Mouse (Mus musculus) heart, embryonic 11.5 days (tissue): ENCODE data around the gene Hist1h2ao. TPM values are rescaled to one million over a fixed set of nuclear protein-coding genes. Genes with fewer than 3 reads are reported as not detected.
"Not testable (repeated sequence)": the region's sequence is repeated elsewhere in the genome, so short reads cannot be mapped to it uniquely, and the experiment has no call there.

Experiments used
- ATAC-seq: fragments of 200-750 bp; cut with Nextera tagmentation; replicated peaks from 2 replicates; pipeline ENCODE4 v1.8.0; 2017; ENCODE audit warnings: moderate library complexity; ENCODE audit not compliant: insufficient number of reproducible peaks, low FRiP score, low TSS enrichment
- H3K27ac ChIP-seq: fragments of 300-500 bp; sonication (generic); 2 replicates; pipeline ENCODE4 v1.5.1; 2014; ENCODE audit warnings: mild to moderate bottlenecking, low read depth, low read length
- H3K27me3 ChIP-seq: fragments of 300-500 bp; sonication (generic); 2 replicates; pipeline ENCODE4 v1.6.1; 2014; ENCODE audit warnings: mild to moderate bottlenecking, low read length, mixed read lengths; ENCODE audit not compliant: control insufficient read depth, insufficient read depth
- H3K36me3 ChIP-seq: fragments of 300-500 bp; sonication (generic); 2 replicates; pipeline ENCODE4 v1.6.1; 2014; ENCODE audit warnings: mild to moderate bottlenecking, low read length, moderate library complexity, mixed read lengths; ENCODE audit not compliant: control insufficient read depth, insufficient read depth
- H3K4me1 ChIP-seq: fragments of 300-500 bp; sonication (generic); 2 replicates; pipeline ENCODE4 v1.6.1; 2014; ENCODE audit warnings: low read length; ENCODE audit not compliant: control insufficient read depth, insufficient read depth
- H3K4me2 ChIP-seq: fragments of 300-500 bp; sonication (generic); 2 replicates; pipeline ENCODE4 v1.6.1; 2014; ENCODE audit warnings: mild to moderate bottlenecking, moderate library complexity
- H3K4me3 ChIP-seq: fragments of 300-500 bp; sonication (generic); 2 replicates; pipeline ENCODE4 v1.5.1; 2014; ENCODE audit warnings: low read depth, low read length
- H3K9ac ChIP-seq: fragments of 300-500 bp; sonication (generic); 2 replicates; pipeline ENCODE4 v1.6.1; 2014; ENCODE audit warnings: mild to moderate bottlenecking, low read depth, low read length, moderate library complexity
- H3K9me3 ChIP-seq: fragments of 300-500 bp; sonication (generic); replicated peaks from 2 replicates; pipeline ENCODE4 v1.6.1; 2016; ENCODE audit warnings: low read length; ENCODE audit not compliant: control insufficient read depth
- whole genome bisulfite sequencing: fragments of 180-500 bp; shearing (Covaris S2); extraction: QIAGEN DNeasy Blood & Tissue Kit; methylation state at CpG from one replicate; pipeline ENCODE4 v1.1.7; 2014; ENCODE audit not compliant: insufficient replicate concordance; 5-methylcytosine and 5-hydroxymethylcytosine counted together
- polyA plus RNA-seq: library from polyadenylated mRNA; unstranded; fragments of >200 nt; fragmentation: Nextera tagmentation; extraction: Ambion mirVana; gene quantifications from 2 replicates; pipeline ENCODE4 v1.2.1, GENCODE M21; 2014

Gene Hist1h2ao
- polyA plus RNA-seq, 1 experiment from 2014 or later = not detected

DNA sequence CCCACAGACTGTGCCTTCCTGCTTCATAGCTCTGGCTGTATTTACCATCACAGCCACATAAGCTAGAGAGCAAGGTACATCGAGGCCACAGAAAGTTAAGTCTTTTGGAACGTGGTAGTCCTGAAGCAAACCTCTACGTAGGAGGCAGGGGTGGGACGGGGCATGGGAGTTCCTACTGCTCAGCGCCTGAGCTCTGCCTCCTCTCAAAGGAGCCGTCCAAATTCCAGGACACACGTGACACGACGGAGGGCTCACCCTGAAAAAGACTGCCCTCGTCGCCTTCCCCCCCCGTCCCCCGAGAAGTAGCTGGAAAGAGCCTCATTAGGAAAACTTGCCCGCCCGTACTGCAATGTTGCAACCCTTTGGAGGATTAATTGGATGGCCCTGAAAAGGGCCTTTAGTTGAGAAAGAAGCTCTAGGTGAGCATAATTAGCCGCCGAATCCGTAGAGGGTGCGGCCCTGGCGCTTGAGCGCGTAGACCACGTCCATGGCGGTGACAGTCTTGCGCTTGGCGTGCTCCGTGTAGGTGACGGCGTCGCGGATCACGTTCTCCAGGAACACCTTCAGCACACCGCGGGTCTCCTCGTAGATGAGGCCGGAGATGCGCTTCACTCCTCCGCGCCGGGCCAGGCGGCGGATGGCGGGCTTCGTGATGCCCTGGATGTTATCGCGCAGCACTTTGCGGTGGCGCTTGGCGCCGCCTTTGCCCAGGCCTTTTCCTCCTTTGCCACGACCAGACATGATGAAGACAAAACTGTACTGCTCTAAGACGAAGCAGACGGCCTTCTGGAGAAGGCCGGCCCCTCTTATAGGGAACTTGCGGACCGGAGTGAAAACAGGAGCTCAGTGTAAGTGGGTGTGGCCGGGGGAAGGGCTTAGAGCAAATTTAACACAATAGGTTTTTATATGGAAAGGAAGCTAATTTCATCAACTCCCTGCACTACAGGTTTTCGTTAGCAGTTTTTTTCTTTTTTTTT is 21.4 kb downstream of the Hist1h2ao start, which contains the start of gene Hist1h4n:
Gene Hist1h4n, minus strand, starts transcription at position 779 of the 977 bp plus-strand sequence.
- not testable (repeated sequence) for H3K27me3 ChIP-seq, H3K4me3 ChIP-seq, H3K4me1 ChIP-seq, H3K36me3 ChIP-seq, H3K9ac ChIP-seq, H3K9me3 ChIP-seq, H3K27ac ChIP-seq
- 0% methylated on average over 19 of the region's 58 CpGs for WGBS
- peak within 1 kb of the TSS; percentile 47 for H3K4me2 ChIP-seq
- ATAC-seq = peak; percentile 87

DNA sequence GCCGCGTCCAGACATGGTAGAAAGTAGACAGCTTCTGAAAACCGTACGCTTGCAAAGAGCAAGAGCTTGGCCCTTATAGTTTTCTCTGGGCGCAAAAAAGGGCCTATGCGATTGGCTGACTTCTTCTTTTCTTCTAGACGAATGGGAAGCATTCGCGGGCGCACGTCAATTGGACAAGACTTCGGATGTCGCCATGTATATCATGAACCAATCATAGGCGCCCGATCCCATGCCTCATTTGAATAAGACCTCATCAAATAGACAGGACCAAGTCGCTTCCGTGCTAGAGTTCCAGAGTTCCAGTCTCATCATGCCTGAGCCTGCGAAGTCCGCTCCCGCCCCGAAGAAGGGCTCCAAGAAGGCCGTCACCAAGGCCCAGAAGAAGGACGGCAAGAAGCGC is 23.2 kb downstream of the Hist1h2ao start, which contains the start of the genes Hist1h2ap and Hist1h2br:
Gene Hist1h2ap, minus strand, starts transcription at position 47 of the 400 bp plus-strand sequence.
Gene Hist1h2br, plus strand, starts transcription at position 283 of the 400 bp plus-strand sequence.
- H3K9me3 ChIP-seq, H3K4me1 ChIP-seq, H3K36me3 ChIP-seq, H3K4me2 ChIP-seq, H3K27ac ChIP-seq, H3K27me3 ChIP-seq, H3K4me3 ChIP-seq, H3K9ac ChIP-seq: not testable (repeated sequence)
- peak; percentile 89 for ATAC-seq
- no CpG with 5 or more reads among the region's 24 CpGs for WGBS

DNA sequence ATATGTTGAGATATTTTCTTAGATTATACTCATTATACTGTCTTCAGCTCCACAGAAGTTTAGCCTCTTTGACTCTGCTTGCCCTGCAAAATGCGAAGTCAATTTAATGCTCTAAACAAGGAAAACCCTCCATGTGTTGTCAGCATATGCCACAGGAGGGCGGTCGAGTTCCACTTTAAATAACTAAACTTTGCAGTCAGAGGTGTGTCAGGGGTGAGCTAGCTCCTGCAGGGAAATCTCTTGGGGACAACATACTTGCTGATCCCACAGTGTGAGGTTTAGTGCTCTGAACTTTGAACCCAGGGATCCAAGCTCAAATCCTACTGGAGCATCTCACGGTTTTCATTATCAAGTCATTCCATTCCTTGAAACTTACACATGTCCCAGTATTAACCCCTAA is 30.2 kb downstream of the Hist1h2ao start:
- H3K9ac ChIP-seq, H3K4me3 ChIP-seq, H3K4me1 ChIP-seq, H3K4me2 ChIP-seq, H3K36me3 ChIP-seq, H3K9me3 ChIP-seq, H3K27ac ChIP-seq, H3K27me3 ChIP-seq: not testable (repeated sequence)
- no CpG with 5 or more reads among the region's 4 CpGs for WGBS
- peak; percentile 67; the same call in 1 of the 2 replicates for ATAC-seq

DNA sequence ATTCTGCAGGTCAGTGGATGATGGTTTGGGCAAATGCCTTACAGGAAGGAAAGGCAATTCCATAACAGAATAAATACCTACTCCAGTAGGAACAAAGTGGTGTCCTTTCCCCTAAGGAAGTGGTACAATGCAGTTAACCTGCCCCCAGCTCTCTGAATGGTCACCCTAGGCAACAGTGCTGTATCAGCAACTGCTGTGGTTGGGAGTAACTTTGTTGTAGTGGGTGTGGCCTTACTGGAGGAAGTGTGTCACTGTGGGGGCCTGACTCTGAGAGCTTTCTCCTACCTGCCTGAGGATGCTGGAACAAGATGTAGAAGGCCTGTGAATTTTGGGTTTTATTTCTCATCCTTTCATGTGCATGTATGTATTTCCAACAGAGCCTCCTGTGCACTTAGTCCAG is 36.1 kb downstream of the Hist1h2ao start:
- not testable (repeated sequence) for H3K36me3 ChIP-seq, H3K4me1 ChIP-seq, H3K27me3 ChIP-seq, H3K4me3 ChIP-seq, H3K27ac ChIP-seq, H3K4me2 ChIP-seq, ATAC-seq, H3K9me3 ChIP-seq, H3K9ac ChIP-seq

DNA sequence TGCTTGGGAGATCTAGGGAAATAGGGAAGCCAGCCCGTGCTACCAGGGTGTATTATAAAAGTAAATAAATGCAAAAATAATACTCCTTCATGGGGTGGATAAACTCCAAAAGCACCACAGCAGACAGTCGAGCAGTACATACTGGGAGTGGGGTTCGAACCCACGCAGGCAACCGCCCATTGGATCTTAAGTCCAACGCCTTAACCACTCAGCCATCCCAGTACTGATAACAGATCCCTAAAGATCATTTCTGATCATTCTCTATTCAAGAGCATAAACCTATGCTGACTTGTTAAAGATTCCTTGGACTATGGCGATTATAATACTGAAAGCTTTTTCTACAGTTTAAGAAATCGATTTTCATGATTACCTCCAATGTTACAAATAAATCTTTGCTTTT is 37.6 kb downstream of the Hist1h2ao start:
- H3K4me3 ChIP-seq = no peak overlapping the region
- no peaks in the 10 kb centered on the region for H3K36me3 ChIP-seq
- no peaks in the 10 kb centered on the region for H3K9me3 ChIP-seq
- no peaks in the 10 kb centered on the region for H3K27me3 ChIP-seq
- no peak overlapping the region for H3K9ac ChIP-seq
- no peak overlapping the region for H3K4me2 ChIP-seq
- H3K27ac ChIP-seq = no peak overlapping the region
- no peak for ATAC-seq
- peaks cover 8% of the 10 kb centered on the region; the same call in 1 of the 2 replicates for H3K4me1 ChIP-seq
- 9% methylated on average over 8 of the region's 8 CpGs for WGBS

DNA sequence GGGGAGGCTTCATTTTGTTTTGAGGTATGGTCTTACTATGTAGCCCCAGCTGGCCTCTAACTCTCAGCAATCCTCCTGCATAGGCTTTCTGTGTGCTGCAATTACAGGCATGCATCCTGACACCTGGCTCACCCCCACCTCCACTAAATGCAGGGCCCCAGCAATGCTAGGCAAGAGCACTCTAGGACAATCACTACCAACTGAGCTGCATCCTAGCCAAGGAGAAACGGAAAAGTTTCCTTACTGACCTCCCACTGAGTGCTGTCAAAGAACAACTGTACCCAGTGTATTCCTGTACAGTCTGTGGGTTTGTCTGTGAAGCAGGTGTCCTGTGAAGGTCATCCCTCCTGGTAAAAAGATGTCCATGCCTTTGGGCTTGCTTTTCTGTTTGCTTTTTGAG is 40.4 kb downstream of the Hist1h2ao start:
- not testable (repeated sequence) for H3K27me3 ChIP-seq, H3K4me3 ChIP-seq, H3K4me1 ChIP-seq, H3K9me3 ChIP-seq, H3K4me2 ChIP-seq, H3K9ac ChIP-seq, H3K36me3 ChIP-seq, ATAC-seq, H3K27ac ChIP-seq
- WGBS = 52% methylated on average over 1 of the region's 1 CpGs

DNA sequence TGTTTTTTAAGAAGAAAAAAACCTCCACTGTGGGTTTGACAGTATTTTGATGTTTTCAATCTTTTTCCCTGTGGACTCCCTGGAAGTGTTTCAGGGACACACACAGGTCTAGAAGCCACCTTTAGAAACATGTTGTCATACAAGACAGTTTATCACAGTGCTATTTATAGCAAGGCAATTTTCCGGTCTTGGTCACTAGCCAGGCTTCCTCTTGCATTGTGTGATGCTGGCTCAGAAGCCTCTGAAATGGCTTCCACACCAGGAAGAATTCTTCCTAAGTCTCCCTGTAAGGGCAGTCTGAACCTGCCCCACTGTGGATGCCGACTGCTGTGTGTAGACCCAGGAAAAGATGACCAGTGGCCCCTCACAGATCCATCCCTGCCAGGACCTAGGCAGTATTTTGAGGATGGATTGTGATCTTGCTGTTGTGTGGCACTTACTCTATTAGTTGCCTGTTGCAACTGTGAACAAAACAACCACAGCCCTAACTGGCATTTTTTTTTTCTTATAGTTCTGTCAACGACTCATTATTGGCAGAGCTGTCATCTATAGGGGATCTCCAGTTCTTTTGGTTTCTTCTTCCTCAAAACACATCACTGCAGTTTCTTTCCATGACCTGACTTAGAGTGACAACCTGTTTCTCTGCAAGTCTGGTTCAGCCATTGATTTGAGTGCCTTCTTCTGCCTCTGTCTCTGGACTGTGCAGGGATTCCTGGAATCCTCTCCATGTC is 42.1 kb downstream of the Hist1h2ao start:
- H3K27ac ChIP-seq = peak overlapping the region; percentile 65

DNA sequence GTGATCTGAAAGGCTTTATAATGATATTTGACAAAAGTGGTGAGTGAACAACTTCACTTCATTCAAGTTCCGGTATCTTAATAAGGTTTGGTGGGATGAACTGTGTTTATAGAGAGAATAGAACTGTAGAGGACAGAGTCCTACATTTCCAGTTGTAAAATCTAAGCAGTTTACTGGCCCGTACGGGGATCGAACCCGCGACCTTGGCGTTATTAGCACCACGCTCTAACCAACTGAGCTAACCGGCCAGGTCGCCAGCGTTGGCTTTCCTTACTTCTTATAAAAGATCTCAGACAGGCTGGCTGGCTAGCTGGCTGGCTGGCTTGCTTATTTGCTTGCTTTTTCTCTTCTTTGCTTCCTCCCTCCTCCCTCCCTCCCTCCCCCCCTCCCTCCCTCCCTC is 44.9 kb downstream of the Hist1h2ao start:
- H3K4me1 ChIP-seq = peaks cover 8% of the 10 kb centered on the region; the same call in 1 of the 2 replicates
- H3K27ac ChIP-seq = no peak overlapping the region
- ATAC-seq = peak; percentile 82
- no peaks in the 10 kb centered on the region for H3K9me3 ChIP-seq
- WGBS = 1% methylated on average over 11 of the region's 11 CpGs
- no peaks in the 10 kb centered on the region for H3K36me3 ChIP-seq
- H3K27me3 ChIP-seq = no peaks in the 10 kb centered on the region
- H3K9ac ChIP-seq = peak overlapping the region; percentile 68; the same call in 1 of the 2 replicates
- H3K4me3 ChIP-seq = peak overlapping the region; percentile 61
- peak overlapping the region; percentile 69 for H3K4me2 ChIP-seq

More for the DNA sequence above, 42.1 kb downstream of the Hist1h2ao start:
- Histone ChIP-seq H3K36me3 (no peaks in the 10 kb centered on the region), H3K27me3 (no peaks in the 10 kb centered on the region), H3K9ac (no peak overlapping the region), H3K4me3 (no peak overlapping the region), H3K4me1 (peaks cover 8% of the 10 kb centered on the region; the same call in 1 of the 2 replicates), H3K9me3 (no peaks in the 10 kb centered on the region), H3K4me2 (0 out of 2 replicates have a peak overlapping the region, but pooled peaks have one; percentile 9)
- WGBS = 45% methylated on average over 3 of the region's 3 CpGs
- ATAC-seq = no peak
